Mouse (Mus musculus) lung, embryonic 16.5 days (tissue): ENCODE results near the gene Strap. TPM values are rescaled to one million over a fixed set of nuclear protein-coding genes. Genes with fewer than 3 reads are reported as not detected.

Source experiments
- ATAC-seq: fragments of 200-750 bp; cut with Nextera tagmentation; 2 replicates; pipeline ENCODE4 v1.8.0; 2017; ENCODE audit warnings: low read depth, mild to moderate bottlenecking, moderate library complexity
- H3K27ac ChIP-seq: fragments of 300-500 bp; sonication (generic); 2 replicates; pipeline ENCODE4 v1.5.1; 2014; ENCODE audit warnings: mild to moderate bottlenecking, control low read depth, low read length
- H3K27me3 ChIP-seq: fragments of 300-500 bp; sonication (generic); 2 replicates; pipeline ENCODE4 v1.6.1; 2014; ENCODE audit warnings: low read depth, low read length, mixed read lengths; ENCODE audit not compliant: control insufficient read depth, insufficient read depth
- H3K36me3 ChIP-seq: fragments of 300-500 bp; sonication (generic); 2 replicates; pipeline ENCODE4 v1.6.1; 2014; ENCODE audit warnings: low read length; ENCODE audit not compliant: control insufficient read depth, insufficient read depth
- H3K4me1 ChIP-seq: fragments of 300-500 bp; sonication (generic); replicated peaks from 2 replicates; pipeline ENCODE4 v1.6.1; 2014; ENCODE audit warnings: low read length, mixed read lengths; ENCODE audit not compliant: control insufficient read depth, insufficient read depth
- H3K4me2 ChIP-seq: fragments of 300-500 bp; sonication (generic); 2 replicates; pipeline ENCODE4 v1.6.1; 2014; ENCODE audit warnings: low read depth, low read length, control low read depth
- H3K4me3 ChIP-seq: fragments of 300-500 bp; sonication (generic); 2 replicates; pipeline ENCODE4 v1.5.1; 2014; ENCODE audit warnings: mild to moderate bottlenecking, low read length, control low read depth
- H3K9ac ChIP-seq: fragments of 300-500 bp; sonication (generic); 2 replicates; pipeline ENCODE4 v1.6.1; 2014; ENCODE audit warnings: low read length, control low read depth
- H3K9me3 ChIP-seq: fragments of 300-500 bp; sonication (generic); 2 replicates; pipeline ENCODE4 v1.6.1; 2016; ENCODE audit warnings: low read length; ENCODE audit not compliant: control insufficient read depth
- WGBS: fragments of 180-500 bp; shearing (Covaris S2); extraction: QIAGEN DNeasy Blood & Tissue Kit; methylation state at CpG from one replicate; pipeline ENCODE4 v1.1.7; 2014; 5-methylcytosine and 5-hydroxymethylcytosine counted together
- polyA plus RNA-seq: library from polyadenylated mRNA; unstranded; fragments of >200 nt; fragmentation: Nextera tagmentation; extraction: Ambion mirVana; gene quantifications from 2 replicates; pipeline ENCODE4 v1.2.1, GENCODE M21; 2015

Gene Strap
- polyA plus RNA-seq, 1 experiment from 2014 or later: 135 TPM

- no peak overlapping the region for H3K9ac ChIP-seq
- no peaks in the 10 kb centered on the region for H3K9me3 ChIP-seq
- no peaks in the 10 kb centered on the region for H3K27me3 ChIP-seq
- no peaks in the 10 kb centered on the region for H3K36me3 ChIP-seq
- H3K27ac ChIP-seq: no peak overlapping the region
- H3K4me3 ChIP-seq: no peak overlapping the region
- H3K4me1 ChIP-seq: 0 out of 2 replicates have a peak, but pooled peaks cover 4% of the 10 kb centered on the region
- 0 out of 2 replicates have a peak, but pooled peaks have one; percentile 17 for ATAC-seq
- WGBS: 41% methylated on average over 3 of the region's 3 CpGs
- no peak overlapping the region for H3K4me2 ChIP-seq
These were observed 29.8 kb downstream of the Strap start for GRCm38 (mm10) chr6:137764572-137765210.

- H3K4me3 ChIP-seq: no peak overlapping the region
- no peaks in the 10 kb centered on the region for H3K27me3 ChIP-seq
- no peak overlapping the region for H3K27ac ChIP-seq
- H3K9ac ChIP-seq: no peak overlapping the region
- no peak for ATAC-seq
- no peak overlapping the region for H3K4me2 ChIP-seq
- H3K9me3 ChIP-seq: no peaks in the 10 kb centered on the region
- 0 out of 2 replicates have a peak, but pooled peaks cover 4% of the 10 kb centered on the region for H3K4me1 ChIP-seq
- H3K36me3 ChIP-seq: no peaks in the 10 kb centered on the region
These were observed 31.3 kb downstream of the Strap start for GRCm38 (mm10) chr6:137766177-137766576.

- Histone ChIP-seq H3K4me2 (no peak overlapping the region), H3K36me3 (no peaks in the 10 kb centered on the region), H3K9ac (no peak overlapping the region), H3K4me3 (no peak overlapping the region), H3K9me3 (no peaks in the 10 kb centered on the region), H3K4me1 (no peaks in the 10 kb centered on the region), H3K27me3 (no peaks in the 10 kb centered on the region), H3K27ac (no peak overlapping the region)
- WGBS: 51% methylated on average over 3 of the region's 3 CpGs
- no peak for ATAC-seq
These were observed 36.9 kb downstream of the Strap start for GRCm38 (mm10) chr6:137771621-137772250.

GRCm38 (mm10) chr6:137772918-137773636 is 38.2 kb downstream of the Strap start:
- no peak for ATAC-seq
- Histone ChIP-seq H3K9ac (no peak overlapping the region), H3K27ac (no peak overlapping the region), H3K27me3 (no peaks in the 10 kb centered on the region), H3K4me2 (no peak overlapping the region), H3K36me3 (no peaks in the 10 kb centered on the region), H3K4me3 (no peak overlapping the region), H3K9me3 (no peaks in the 10 kb centered on the region), H3K4me1 (no peaks in the 10 kb centered on the region)
- 91% methylated on average over 8 of the region's 8 CpGs for WGBS

GRCm38 (mm10) chr6:137773637-137774028 is 38.8 kb downstream of the Strap start:
- Histone ChIP-seq H3K4me2 (no peak overlapping the region), H3K9me3 (no peaks in the 10 kb centered on the region), H3K27me3 (no peaks in the 10 kb centered on the region), H3K27ac (no peak overlapping the region), H3K36me3 (no peaks in the 10 kb centered on the region), H3K9ac (no peak overlapping the region), H3K4me3 (no peak overlapping the region), H3K4me1 (no peaks in the 10 kb centered on the region)
- WGBS: 82% methylated on average over 6 of the region's 6 CpGs
- ATAC-seq: no peak

- H3K4me3 ChIP-seq: no peak overlapping the region
- no peaks in the 10 kb centered on the region for H3K36me3 ChIP-seq
- no peaks in the 10 kb centered on the region for H3K4me1 ChIP-seq
- no peaks in the 10 kb centered on the region for H3K9me3 ChIP-seq
- no peak for ATAC-seq
- H3K4me2 ChIP-seq: no peak overlapping the region
- no peak overlapping the region for H3K27ac ChIP-seq
- H3K27me3 ChIP-seq: no peaks in the 10 kb centered on the region
- WGBS: 77% methylated on average over 13 of the region's 13 CpGs
- no peak overlapping the region for H3K9ac ChIP-seq
These were observed 39.3 kb downstream of the Strap start for GRCm38 (mm10) chr6:137774166-137774565.

GRCm38 (mm10) chr6:137775159-137775558 is 40.3 kb downstream of the Strap start:
- H3K4me3 ChIP-seq: no peak overlapping the region
- no peak overlapping the region for H3K9ac ChIP-seq
- 76% methylated on average over 8 of the region's 8 CpGs for WGBS
- no peak overlapping the region for H3K4me2 ChIP-seq
- ATAC-seq: no peak
- no peaks in the 10 kb centered on the region for H3K27me3 ChIP-seq
- no peak overlapping the region for H3K27ac ChIP-seq
- H3K36me3 ChIP-seq: no peaks in the 10 kb centered on the region
- H3K4me1 ChIP-seq: no peaks in the 10 kb centered on the region
- no peaks in the 10 kb centered on the region for H3K9me3 ChIP-seq

GRCm38 (mm10) chr6:137776981-137777380 is 42.1 kb downstream of the Strap start:
- H3K4me2 ChIP-seq: no peak overlapping the region
- H3K36me3 ChIP-seq: no peaks in the 10 kb centered on the region
- no peak overlapping the region for H3K27ac ChIP-seq
- no peaks in the 10 kb centered on the region for H3K27me3 ChIP-seq
- H3K4me1 ChIP-seq: no peaks in the 10 kb centered on the region
- ATAC-seq: no peak
- H3K9me3 ChIP-seq: no peaks in the 10 kb centered on the region
- no peak overlapping the region for H3K9ac ChIP-seq
- 67% methylated on average over 8 of the region's 8 CpGs for WGBS
- H3K4me3 ChIP-seq: no peak overlapping the region

GRCm38 (mm10) chr6:137783899-137784637 is 49.2 kb downstream of the Strap start:
- Histone ChIP-seq H3K36me3 (no peaks in the 10 kb centered on the region), H3K27ac (no peak overlapping the region), H3K4me1 (no peaks in the 10 kb centered on the region), H3K27me3 (no peaks in the 10 kb centered on the region), H3K4me2 (no peak overlapping the region), H3K9me3 (no peaks in the 10 kb centered on the region), H3K4me3 (no peak overlapping the region), H3K9ac (no peak overlapping the region)
- 77% methylated on average over 7 of the region's 7 CpGs for WGBS
- ATAC-seq: no peak
